Mouse (Mus musculus) urinary bladder, postnatal 25 days (tissue): Measurements from ENCODE around the gene Klhl30.

Source experiments
- DNase-seq: peaks from one replicate; pipeline ENCODE4 v3.0.0; 2022; ENCODE audit warnings: low spot score

Klhl30 gene

DNA sequence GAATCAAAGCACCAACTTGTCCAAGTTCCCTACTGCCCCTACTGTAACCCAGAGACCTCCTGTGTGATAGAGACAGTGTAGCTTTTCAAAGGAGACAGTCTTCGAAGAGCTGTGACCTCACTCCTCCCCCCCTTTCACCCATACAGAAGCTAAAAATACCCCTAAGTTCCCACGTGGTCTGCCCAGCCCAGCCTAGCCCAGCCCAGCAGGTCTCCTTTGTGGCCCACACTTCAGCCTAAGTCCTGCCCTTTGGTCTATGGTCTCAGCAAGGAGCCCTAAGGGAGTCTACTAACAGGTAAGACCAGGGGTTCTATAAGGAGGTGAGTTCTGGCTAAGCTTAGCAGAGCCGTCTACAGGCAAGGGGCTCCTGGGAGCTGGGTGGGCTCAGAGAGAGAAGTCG lies at the start of gene Klhl30:
Klhl30 (plus strand) TSS at position 176 of the 400 bp plus-strand sequence.
- DNase-seq: no peak

GRCm38 (mm10) chr1:91301206-91301920 lies 49.5 kb upstream of the Klhl30 start:
- no peak for DNase-seq

GRCm38 (mm10) chr1:91302021-91302420 lies 48.8 kb upstream of the Klhl30 start:
- DNase-seq: no peak

- DNase-seq: no peak
Observed at GRCm38 (mm10) chr1:91304621-91305020, 46.2 kb upstream of the Klhl30 start.

- DNase-seq: no peak
Observed at GRCm38 (mm10) chr1:91309366-91310085, 41.3 kb upstream of the Klhl30 start.

GRCm38 (mm10) chr1:91312273-91312672 lies 38.5 kb upstream of the Klhl30 start:
- no peak for DNase-seq

GRCm38 (mm10) chr1:91313251-91313650 lies 37.6 kb upstream of the Klhl30 start:
- no peak for DNase-seq

DNA sequence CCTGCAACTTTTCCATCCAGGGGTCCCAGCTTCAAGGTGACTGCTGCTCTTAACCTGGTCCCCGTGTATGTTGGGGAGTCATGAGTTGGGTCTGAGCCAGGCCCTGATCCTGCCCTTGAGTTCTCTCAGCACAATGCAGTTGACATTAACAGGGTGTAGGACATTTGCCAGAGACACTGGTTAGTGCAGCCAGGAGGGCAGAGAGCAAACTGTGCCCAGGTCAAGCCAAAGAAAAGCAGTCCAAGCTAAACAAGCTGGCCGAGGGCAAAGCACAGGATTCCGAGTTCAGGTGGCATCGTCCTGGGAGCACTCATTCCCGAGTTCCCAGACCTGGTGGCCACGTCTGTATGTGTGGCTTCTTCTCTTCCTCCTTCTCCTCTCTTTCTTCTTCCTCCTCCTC lies 33.2 kb upstream of the Klhl30 start:
- DNase-seq: no peak

DNA sequence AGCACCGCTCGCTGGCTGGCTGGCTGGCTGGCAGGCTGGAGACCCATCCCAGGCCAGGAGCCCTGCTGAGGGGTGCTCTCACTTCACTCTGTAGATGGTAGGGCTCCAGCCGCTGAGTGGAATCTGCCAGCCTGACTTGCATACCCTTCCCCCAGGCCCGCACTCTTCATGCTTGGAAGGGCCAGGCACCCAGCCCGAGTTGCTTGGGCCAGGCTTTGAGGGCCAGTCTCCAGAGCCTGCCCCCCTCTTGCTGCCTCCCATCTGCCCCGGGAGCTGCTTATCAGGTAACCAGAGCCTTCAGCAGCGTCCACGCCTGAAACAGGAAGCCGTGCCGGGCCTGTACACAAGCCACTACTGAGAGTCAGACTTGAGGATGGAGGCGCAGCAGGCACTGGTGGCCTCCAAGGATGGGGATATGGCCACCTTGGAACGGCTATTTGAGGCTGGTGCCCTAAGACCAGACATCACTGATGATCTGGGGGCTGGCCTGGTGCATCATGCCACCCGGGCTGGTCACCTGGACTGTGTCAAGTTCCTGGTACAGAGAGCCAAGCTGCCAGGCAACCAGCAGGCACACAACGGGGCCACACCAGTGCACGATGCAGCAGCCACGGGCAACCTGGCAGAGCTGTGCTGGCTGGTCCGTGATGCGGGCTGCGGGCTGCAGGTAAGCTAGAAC lies 28.9 kb upstream of the Klhl30 start, which contains the start of gene Espnl:
Espnl (plus strand) TSS at position 316 of the 679 bp plus-strand sequence.
- no peak for DNase-seq

- DNase-seq: no peak
Observed at GRCm38 (mm10) chr1:91324646-91325045, 26.2 kb upstream of the Klhl30 start.

DNA sequence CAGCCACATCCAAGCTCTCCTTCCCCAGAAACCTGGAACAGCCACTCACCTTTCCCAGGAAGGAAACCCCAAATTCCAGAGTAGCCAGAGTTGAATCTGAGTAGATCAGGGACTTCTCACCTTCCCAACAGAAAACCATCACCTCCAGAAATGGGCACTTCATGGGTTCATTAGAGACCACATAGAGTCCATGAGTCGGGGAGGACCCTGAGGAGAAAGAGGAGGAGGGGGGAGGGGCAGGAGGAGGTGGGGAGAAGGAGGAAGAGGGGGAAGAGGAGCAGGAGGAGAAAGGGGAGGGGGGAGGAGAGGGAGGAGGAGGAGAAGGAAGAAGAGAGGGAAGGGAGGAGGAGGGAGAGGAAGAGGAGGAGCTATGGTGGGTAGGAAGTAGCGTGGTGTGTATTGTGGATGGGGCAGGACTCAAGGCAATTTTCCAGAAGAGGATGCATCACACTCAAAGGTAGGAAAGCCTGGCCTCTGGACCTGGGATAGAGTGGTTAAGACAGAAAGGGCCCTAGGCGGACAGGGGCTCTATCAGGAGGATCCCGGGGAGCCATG lies 25.3 kb upstream of the Klhl30 start:
- no peak for DNase-seq

DNA sequence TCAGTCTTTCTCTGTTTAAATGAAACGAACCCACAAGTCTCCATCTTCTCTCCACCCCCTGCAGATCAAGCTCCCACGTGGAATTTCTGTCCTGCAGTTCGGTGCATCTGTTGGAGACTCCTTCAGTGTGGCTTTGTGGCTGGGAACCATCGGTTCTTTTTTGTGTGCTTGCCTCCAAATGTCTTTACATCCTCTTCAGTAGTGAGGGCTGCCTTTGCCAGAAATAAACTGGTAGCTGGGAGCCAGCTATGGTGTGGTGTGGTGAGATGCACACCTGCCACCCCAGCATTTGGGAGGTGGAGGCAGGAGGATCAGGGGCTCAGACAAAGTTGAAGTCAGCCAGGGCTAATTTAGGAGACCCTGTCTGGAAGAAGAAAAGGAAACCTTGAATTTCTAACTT lies 18.7 kb upstream of the Klhl30 start:
- no peak for DNase-seq

- no peak for DNase-seq
Observed at GRCm38 (mm10) chr1:91333582-91333981, 17.2 kb upstream of the Klhl30 start.

DNA sequence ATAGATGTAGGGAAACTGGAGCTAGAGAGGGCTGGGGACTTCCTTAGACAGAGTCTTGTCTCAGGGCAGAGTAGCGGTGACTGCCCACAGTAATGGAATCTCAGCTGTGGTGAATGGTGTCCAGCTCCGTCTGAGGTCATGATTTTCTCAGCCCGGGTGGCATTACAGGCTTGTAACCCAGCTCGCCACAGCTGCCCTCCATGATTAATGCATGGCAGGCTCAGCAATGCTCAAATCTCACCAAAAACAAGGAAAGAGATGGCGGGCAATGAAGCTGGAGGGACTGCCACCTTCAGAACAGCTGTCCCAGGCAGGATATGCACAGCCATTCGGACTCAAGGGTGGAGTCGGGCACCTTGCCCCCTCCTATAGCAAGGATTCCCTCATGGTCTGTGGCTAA lies 13.5 kb upstream of the Klhl30 start:
- no peak for DNase-seq

GRCm38 (mm10) chr1:91344001-91344400 lies 6.8 kb upstream of the Klhl30 start:
- no peak for DNase-seq

DNA sequence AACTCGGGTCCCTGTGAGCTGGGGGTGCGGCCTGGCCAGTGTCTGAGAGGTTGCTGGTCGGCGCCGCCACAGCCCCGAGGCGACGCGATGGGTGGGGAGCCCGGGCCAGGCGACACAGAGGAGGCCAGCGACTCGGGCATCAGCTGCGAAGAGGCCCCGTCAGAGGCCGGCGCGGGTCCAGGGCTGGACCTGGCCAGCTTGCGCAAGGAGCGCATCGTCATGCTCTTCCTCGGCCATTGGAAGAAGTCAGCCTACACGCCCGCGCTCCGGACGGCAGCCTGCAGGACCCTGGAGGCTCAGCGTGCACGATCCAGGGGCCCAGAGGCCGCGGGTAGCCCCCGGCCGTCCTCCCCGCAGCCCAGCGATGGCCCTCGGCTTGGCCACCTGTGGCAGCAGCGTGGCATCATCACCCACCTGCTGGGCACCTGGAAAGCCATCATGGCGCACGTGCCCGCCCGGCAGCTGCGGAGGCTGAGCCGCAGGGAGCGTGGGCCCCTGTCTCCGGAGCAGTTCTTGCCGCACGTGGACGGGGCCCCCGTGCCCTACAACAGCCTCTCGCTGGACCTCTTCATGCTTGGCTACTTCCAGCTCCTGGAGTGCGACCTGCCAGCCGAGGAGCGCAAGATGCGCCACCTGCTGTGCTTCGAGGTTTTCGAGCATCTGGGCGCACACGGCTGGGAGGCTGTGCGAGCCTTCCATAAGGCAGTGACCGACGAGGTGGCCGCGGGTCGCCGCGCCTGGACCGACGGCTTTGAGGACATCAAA lies 5.7 kb upstream of the Klhl30 start:
- peak; percentile 13 for DNase-seq

DNA sequence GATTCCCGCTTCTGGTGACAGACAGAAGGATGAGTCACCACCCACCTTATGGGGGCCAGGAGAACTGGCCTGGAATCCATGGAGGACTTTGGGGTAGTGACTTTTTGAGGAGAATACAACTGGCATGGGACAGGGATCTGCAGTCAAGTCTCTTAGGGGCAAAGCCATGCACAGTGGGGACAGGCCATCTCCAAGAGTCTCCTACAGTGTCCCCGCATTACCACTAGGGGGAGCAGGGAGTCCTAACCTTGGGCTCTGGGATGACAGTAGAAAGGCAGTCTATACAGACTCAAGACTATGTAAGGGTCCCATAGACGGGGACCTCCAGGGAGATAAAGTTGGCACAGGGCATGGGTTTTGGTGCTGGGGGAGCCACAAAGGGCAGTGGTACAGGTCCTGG lies 3.9 kb upstream of the Klhl30 start:
- peak; percentile 57 for DNase-seq

- no peak for DNase-seq
Observed at GRCm38 (mm10) chr1:91351249-91351648, 433 bp downstream of the Klhl30 start.

DNA sequence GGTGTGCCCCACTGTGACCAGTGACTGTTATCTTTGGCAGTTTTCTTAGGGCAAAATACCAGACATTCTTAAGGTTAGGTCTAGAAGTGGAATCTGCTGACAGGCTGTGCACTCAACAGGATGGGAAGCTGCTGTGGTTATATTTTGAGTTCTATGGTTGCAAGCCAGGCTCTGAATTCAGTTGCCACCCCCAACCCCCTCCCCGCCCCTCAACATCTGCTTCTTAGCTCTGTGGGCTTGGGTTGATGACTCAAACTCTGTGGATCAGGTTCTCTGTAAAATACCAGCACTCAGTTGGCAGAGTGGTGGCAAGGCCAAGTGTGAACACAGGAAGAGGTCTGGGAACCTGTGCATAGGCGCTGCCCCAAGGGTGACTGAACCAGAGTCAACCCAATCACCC lies 1.5 kb downstream of the Klhl30 start:
- DNase-seq: no peak

DNA sequence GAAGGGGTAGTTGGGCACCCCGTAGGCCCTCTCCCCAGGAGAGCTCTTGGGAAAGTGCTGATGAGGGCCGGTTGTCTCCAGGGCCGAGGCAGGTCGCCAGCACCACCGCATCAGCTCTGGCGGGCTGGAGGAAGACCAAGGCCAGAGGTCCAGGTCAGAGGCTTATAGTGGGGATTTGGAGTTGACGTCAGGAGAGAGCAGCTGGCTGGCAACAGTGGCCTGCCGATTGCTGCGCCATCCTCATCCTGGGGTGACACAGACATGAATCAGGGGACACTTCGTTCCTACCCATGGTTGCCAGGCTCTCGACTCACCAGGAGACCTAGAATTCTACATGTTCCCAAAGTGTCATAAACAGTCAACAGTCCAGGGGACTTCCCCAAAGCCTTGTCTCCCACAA lies 5.3 kb downstream of the Klhl30 start:
- DNase-seq: no peak

DNA sequence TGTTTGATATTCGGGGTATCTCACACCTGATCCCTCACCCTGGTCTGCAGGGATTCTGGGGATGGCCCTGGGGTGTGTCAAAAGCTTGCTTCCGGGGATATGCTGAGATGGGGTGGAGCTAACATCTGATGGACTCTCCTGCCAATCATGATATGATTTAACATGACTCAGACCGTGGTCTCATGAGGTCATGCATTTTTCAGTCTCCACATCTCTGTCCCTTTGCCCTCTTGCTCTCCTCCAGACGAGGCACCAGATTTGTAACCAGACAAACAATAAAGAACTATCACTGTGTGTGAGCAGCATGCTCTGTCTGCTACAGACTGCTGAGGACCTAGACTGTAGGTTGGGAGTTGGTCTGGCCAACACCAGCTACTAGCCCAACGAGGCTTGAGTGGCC lies 11.3 kb downstream of the Klhl30 start:
- DNase-seq: no peak
